Mouse (Mus musculus) forebrain, embryonic 13.5 days (tissue): ENCODE measurements around the gene Dgcr6. TPM values are rescaled to one million over a fixed set of nuclear protein-coding genes. Genes with fewer than 3 reads are reported as not detected.

Experiments
- ATAC-seq: fragments of 200-750 bp; cut with Nextera tagmentation; 2 replicates; pipeline ENCODE4 v1.8.0; 2017
- H3K27ac ChIP-seq: fragments of 300-500 bp; sonication (generic); 2 replicates; pipeline ENCODE4 v1.5.1; 2015; ENCODE audit warnings: inconsistent platforms, mild to moderate bottlenecking, moderate library complexity
- H3K27me3 ChIP-seq: fragments of 300-500 bp; sonication (generic); 2 replicates; pipeline ENCODE4 v1.6.1; 2015; ENCODE audit warnings: mild to moderate bottlenecking, inconsistent platforms
- H3K36me3 ChIP-seq: fragments of 300-500 bp; sonication (generic); 2 replicates; pipeline ENCODE4 v1.6.1; 2015; ENCODE audit warnings: mild to moderate bottlenecking, inconsistent platforms; ENCODE audit not compliant: poor library complexity, severe bottlenecking
- H3K4me1 ChIP-seq: fragments of 300-500 bp; sonication (generic); 2 replicates; pipeline ENCODE4 v1.6.1; 2015; ENCODE audit warnings: inconsistent platforms
- H3K4me2 ChIP-seq: fragments of 300-500 bp; sonication (generic); 2 replicates; pipeline ENCODE4 v1.6.1; 2015; ENCODE audit warnings: inconsistent platforms, mild to moderate bottlenecking, moderate library complexity
- H3K4me3 ChIP-seq: fragments of 300-500 bp; sonication (generic); 2 replicates; pipeline ENCODE4 v1.5.1; 2015; ENCODE audit warnings: mild to moderate bottlenecking, inconsistent platforms
- H3K9ac ChIP-seq: fragments of 300-500 bp; sonication (generic); 2 replicates; pipeline ENCODE4 v1.6.1; 2015; ENCODE audit warnings: mild to moderate bottlenecking, inconsistent platforms
- H3K9me3 ChIP-seq: fragments of 300-500 bp; sonication (generic); replicated peaks from 2 replicates; pipeline ENCODE4 v1.6.1; 2016; ENCODE audit warnings: inconsistent platforms
- WGBS: fragments of 180-500 bp; shearing (Covaris S2); methylation state at CpG from one replicate; pipeline ENCODE4 v1.1.7; 2015; 5-methylcytosine and 5-hydroxymethylcytosine counted together
- polyA plus RNA-seq: library from polyadenylated mRNA; unstranded; fragments of >200 nt; fragmentation: Nextera tagmentation; extraction: Ambion mirVana; gene quantifications from 2 replicates; pipeline ENCODE4 v1.2.1, GENCODE M21; 2015

Gene Dgcr6
- polyA plus RNA-seq, 1 experiment from 2014 or later, result 164 TPM

- 0 out of 2 replicates have a peak, but pooled peaks have one; percentile 7 for ATAC-seq
- 86% methylated on average over 9 of the region's 9 CpGs for WGBS
- Histone ChIP-seq H3K27me3 (no peaks in the 10 kb centered on the region), H3K27ac (no peak overlapping the region), H3K4me3 (no peak overlapping the region), H3K9me3 (no peaks in the 10 kb centered on the region), H3K4me1 (peaks cover 11% of the 10 kb centered on the region), H3K4me2 (no peak overlapping the region), H3K36me3 (peaks cover 50% of the 10 kb centered on the region), H3K9ac (no peak overlapping the region)
These were observed 20.8 kb downstream of the Dgcr6 start for GRCm38 (mm10) chr16:18073259-18073962.

GRCm38 (mm10) chr16:18074611-18075010, 22.0 kb downstream of the Dgcr6 start:
- Histone ChIP-seq H3K27ac (no peak overlapping the region), H3K4me3 (no peak overlapping the region), H3K36me3 (peaks cover 38% of the 10 kb centered on the region), H3K4me2 (no peak overlapping the region), H3K27me3 (no peaks in the 10 kb centered on the region), H3K9ac (no peak overlapping the region), H3K4me1 (peaks cover 4% of the 10 kb centered on the region; the same call in 1 of the 2 replicates), H3K9me3 (no peaks in the 10 kb centered on the region)
- no peak for ATAC-seq
- WGBS, result 90% methylated on average over 5 of the region's 5 CpGs

GRCm38 (mm10) chr16:18075201-18075600, 22.5 kb downstream of the Dgcr6 start:
- ATAC-seq, result no peak
- H3K9me3 ChIP-seq, result no peaks in the 10 kb centered on the region
- no peaks in the 10 kb centered on the region for H3K27me3 ChIP-seq
- H3K27ac ChIP-seq, result no peak overlapping the region
- H3K4me2 ChIP-seq, result no peak overlapping the region
- peaks cover 4% of the 10 kb centered on the region; the same call in 1 of the 2 replicates for H3K4me1 ChIP-seq
- no peak overlapping the region for H3K4me3 ChIP-seq
- peaks cover 32% of the 10 kb centered on the region for H3K36me3 ChIP-seq
- H3K9ac ChIP-seq, result 0 out of 2 replicates have a peak overlapping the region, but pooled peaks have one; percentile 12
- WGBS, result 82% methylated on average over 3 of the region's 3 CpGs

GRCm38 (mm10) chr16:18078314-18079015, 25.8 kb downstream of the Dgcr6 start:
- Histone ChIP-seq H3K9me3 (no peaks in the 10 kb centered on the region), H3K36me3 (peaks cover under 1% of the 10 kb centered on the region; the same call in 1 of the 2 replicates), H3K4me1 (no peaks in the 10 kb centered on the region), H3K27ac (no peak overlapping the region), H3K27me3 (no peaks in the 10 kb centered on the region), H3K4me3 (no peak overlapping the region), H3K9ac (no peak overlapping the region), H3K4me2 (no peak overlapping the region)
- no peak for ATAC-seq
- WGBS, result 66% methylated on average over 5 of the region's 5 CpGs

GRCm38 (mm10) chr16:18079300-18079699, 26.6 kb downstream of the Dgcr6 start:
- H3K27ac ChIP-seq, result no peak overlapping the region
- no peaks in the 10 kb centered on the region; the same call in 1 of the 2 replicates for H3K36me3 ChIP-seq
- no peaks in the 10 kb centered on the region for H3K9me3 ChIP-seq
- no peaks in the 10 kb centered on the region for H3K27me3 ChIP-seq
- H3K4me3 ChIP-seq, result no peak overlapping the region
- H3K4me2 ChIP-seq, result no peak overlapping the region
- 88% methylated on average over 2 of the region's 2 CpGs for WGBS
- no peak overlapping the region for H3K9ac ChIP-seq
- no peaks in the 10 kb centered on the region for H3K4me1 ChIP-seq
- no peak for ATAC-seq

GRCm38 (mm10) chr16:18080171-18080570, 27.5 kb downstream of the Dgcr6 start:
- Histone ChIP-seq H3K9ac (no peak overlapping the region), H3K4me3 (no peak overlapping the region), H3K4me2 (no peak overlapping the region), H3K9me3 (no peaks in the 10 kb centered on the region), H3K36me3 (no peaks in the 10 kb centered on the region; the same call in 1 of the 2 replicates), H3K27ac (no peak overlapping the region), H3K27me3 (no peaks in the 10 kb centered on the region), H3K4me1 (no peaks in the 10 kb centered on the region)
- WGBS, result 86% methylated on average over 7 of the region's 7 CpGs
- no peak for ATAC-seq

- Histone ChIP-seq H3K4me1 (no peaks in the 10 kb centered on the region), H3K9ac (no peak overlapping the region), H3K27ac (no peak overlapping the region), H3K4me2 (no peak overlapping the region), H3K36me3 (no peaks in the 10 kb centered on the region), H3K9me3 (no peaks in the 10 kb centered on the region), H3K4me3 (no peak overlapping the region), H3K27me3 (no peaks in the 10 kb centered on the region)
- WGBS, result 83% methylated on average over 10 of the region's 10 CpGs
- no peak for ATAC-seq
These were observed 28.6 kb downstream of the Dgcr6 start for GRCm38 (mm10) chr16:18081149-18081827.

GRCm38 (mm10) chr16:18082291-18082690, 29.6 kb downstream of the Dgcr6 start:
- Histone ChIP-seq H3K9me3 (no peaks in the 10 kb centered on the region), H3K27ac (no peak overlapping the region), H3K4me3 (no peak overlapping the region), H3K4me2 (no peak overlapping the region), H3K36me3 (no peaks in the 10 kb centered on the region), H3K9ac (no peak overlapping the region), H3K27me3 (peaks cover 3% of the 10 kb centered on the region), H3K4me1 (no peaks in the 10 kb centered on the region)
- 93% methylated on average over 1 of the region's 1 CpGs for WGBS
- ATAC-seq, result no peak

- H3K9me3 ChIP-seq, result no peaks in the 10 kb centered on the region
- H3K4me1 ChIP-seq, result peaks cover 5% of the 10 kb centered on the region
- peaks cover 13% of the 10 kb centered on the region for H3K27me3 ChIP-seq
- H3K36me3 ChIP-seq, result no peaks in the 10 kb centered on the region
- WGBS, result 82% methylated on average over 18 of the region's 18 CpGs
- no peak overlapping the region for H3K27ac ChIP-seq
- no peak overlapping the region for H3K4me3 ChIP-seq
- H3K9ac ChIP-seq, result no peak overlapping the region
- H3K4me2 ChIP-seq, result no peak overlapping the region
- ATAC-seq, result no peak
These were observed 30.7 kb downstream of the Dgcr6 start for GRCm38 (mm10) chr16:18083231-18083951.

GRCm38 (mm10) chr16:18084262-18084661, 31.6 kb downstream of the Dgcr6 start:
- 91% methylated on average over 7 of the region's 7 CpGs for WGBS
- Histone ChIP-seq H3K4me1 (peaks cover 9% of the 10 kb centered on the region), H3K4me3 (no peak overlapping the region), H3K9ac (no peak overlapping the region), H3K9me3 (no peaks in the 10 kb centered on the region), H3K27me3 (peaks cover 13% of the 10 kb centered on the region), H3K36me3 (no peaks in the 10 kb centered on the region), H3K27ac (no peak overlapping the region), H3K4me2 (no peak overlapping the region)
- ATAC-seq, result no peak

GRCm38 (mm10) chr16:18087101-18087500, 34.4 kb downstream of the Dgcr6 start:
- Histone ChIP-seq H3K9me3 (no peaks in the 10 kb centered on the region), H3K27me3 (peaks cover 23% of the 10 kb centered on the region), H3K4me1 (peaks cover 9% of the 10 kb centered on the region), H3K9ac (no peak overlapping the region), H3K27ac (no peak overlapping the region), H3K4me2 (no peak overlapping the region), H3K4me3 (no peak overlapping the region), H3K36me3 (no peaks in the 10 kb centered on the region)
- no peak for ATAC-seq
- 91% methylated on average over 5 of the region's 5 CpGs for WGBS
